Mouse (Mus musculus) thymus, postnatal 4 days (tissue): ENCODE data around the gene Gpx2.
"Not testable (repeated sequence)": the region's sequence is repeated elsewhere in the genome, so short reads cannot be mapped to it uniquely, and the experiment has no call there.

Experiments
- DNase-seq: peaks from one replicate; pipeline ENCODE4 v3.0.0; 2021

Gene Gpx2

DNA sequence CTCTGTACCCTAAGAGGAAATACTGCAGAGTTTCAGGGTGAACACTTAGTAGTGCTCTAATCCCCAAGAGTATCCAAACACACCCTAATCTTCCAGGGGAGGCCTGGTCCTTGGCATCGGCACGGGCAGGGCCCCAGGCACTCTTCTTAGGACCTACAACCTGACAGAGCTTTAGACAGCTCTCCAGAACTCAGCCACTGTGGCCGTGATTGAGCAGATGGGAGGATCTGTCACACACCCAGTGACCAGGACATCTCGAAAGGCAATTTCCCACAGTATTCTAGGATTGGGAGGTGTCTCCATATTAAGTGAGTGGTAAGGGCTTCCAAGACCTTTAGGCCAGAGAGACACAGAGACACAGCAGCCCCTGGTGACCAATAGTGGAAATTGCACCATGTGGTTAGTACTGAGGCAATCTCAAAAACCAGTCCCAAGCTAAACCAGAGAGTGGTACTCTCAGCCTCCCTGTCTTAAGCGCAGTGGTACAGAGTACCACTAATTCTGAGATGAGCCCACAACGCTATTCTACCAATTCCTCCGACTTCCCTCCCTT is 8.4 kb upstream of the Gpx2 start:
- DNase-seq = peak; percentile 66

DNA sequence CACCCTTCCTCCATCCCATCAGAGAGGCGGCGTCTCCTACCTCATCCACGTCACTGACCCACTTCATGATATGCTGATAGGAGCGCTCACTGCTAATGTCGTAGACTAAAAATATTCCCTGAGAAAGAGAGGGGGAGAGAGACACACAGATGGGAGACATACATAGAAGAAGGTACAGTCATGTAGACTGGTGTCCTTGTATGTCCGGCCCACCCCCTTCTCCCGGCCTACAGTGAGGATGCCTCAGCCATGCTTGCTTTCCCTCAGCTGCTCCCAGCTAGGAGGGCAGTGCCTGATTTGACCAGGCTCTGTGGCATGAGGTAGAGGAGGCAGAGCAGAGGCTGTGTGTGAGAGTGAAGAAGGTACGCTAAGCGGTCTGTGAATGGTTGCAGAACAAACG is 7.7 kb upstream of the Gpx2 start:
- no peak for DNase-seq

DNA sequence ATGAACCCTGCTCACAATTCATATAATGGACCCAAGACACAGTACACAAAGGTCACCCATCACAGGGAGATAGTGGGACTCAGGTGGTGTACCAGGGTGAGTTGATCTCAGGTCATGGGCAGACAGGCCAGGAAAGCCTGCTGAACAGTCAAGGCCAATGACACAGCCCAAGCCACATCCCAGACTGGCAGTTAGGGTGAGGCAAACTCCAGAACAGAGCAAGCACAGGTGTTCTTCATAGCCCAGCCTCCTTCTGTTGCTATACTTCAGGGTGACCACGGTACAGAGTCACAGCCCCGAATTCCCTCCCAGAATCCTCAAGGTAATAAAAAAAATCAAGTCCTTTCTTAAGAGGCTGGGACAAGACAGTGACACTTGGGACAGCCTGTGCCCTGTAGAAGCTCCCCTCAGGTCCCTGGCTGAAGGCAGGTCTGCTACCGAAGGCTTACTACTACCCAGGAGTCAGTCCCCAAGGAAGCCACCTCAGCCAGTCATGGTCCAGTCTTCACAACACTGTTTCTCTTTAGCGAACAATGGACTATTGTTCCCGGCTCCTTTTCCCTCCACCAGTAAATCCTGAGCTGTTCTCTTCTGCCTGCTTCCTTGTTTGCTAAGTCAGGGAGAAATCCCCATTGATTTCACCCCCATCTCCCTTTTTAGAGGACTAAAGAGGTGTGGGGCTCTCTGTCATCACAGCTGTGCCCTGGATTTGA is 2.8 kb upstream of the Gpx2 start:
- DNase-seq = no peak

DNA sequence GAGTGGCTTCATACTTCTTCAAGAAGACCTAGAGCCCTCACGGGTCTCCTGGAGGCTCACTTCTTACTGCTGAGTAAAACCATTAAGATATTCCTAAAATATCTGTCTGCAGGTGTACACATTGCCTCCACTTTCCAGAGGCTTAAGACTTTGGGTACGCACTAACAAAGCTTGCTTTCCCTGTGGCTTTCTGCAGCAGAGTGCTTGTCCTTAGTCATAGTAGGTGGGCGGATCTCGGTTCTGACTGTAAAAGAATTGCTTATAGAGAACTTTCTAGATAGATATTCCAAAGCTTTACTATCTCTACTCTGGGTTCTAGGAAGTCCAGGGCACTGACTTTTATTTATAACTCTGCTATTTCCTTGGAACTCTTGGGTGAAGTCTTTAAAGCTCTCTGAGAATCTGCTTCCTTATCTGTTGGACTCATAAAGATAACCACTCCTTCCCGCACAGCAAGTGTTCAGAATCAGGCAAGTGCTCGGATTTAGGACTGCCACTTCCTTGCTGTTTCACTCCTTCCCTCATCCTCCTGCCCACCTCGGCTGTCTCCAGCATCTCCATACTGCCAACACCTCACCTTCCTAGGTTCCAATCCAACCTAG is 1.7 kb upstream of the Gpx2 start:
- no peak for DNase-seq

DNA sequence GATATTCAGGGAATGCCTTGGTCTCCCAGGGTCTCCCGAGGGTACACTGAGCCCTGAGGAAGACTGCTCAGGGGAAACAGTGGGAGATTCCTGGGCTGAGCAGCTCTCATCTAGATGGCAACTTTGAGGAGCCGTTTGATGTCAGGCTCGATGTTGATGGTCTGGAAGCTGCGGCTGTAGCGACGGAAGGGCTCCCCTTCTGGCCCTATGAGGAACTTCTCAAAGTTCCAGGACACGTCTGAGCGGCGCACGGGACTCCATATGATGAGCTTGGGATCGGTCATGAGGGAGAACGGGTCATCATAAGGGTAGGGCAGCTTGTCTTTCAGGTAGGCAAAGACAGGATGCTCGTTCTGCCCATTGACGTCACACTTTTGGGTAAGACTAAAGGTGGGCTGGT is 2.8 kb downstream of the Gpx2 start:
- DNase-seq = not testable (repeated sequence)

DNA sequence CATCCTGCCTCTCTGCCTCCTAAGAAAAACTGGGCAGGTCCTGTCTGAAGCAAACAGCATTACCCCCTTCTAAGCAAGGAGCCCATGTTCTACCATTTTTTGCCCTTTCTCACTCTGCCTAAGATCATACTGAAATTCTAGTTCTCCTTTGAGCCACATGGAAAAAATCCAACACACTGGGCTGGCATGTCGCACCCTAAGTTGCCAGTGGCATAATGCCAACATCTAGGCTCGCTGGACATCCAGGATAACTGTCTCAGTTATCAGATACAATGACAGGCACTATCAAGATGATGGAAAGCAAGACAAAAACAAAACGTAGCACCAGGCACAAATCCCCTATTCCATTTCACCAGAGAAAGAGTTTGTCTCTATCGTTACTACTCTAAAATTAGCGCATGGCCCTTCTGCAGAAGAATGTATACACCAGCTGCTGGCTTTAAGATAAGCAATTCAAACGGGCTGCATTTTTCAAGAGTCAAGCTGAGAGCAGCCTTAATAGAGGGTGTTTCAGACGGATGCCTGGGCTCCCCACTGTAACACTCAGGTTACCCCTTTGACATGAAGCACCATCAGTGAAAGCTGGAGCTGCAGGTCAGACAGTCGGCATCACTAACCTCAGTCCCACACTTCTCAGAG is 4.8 kb downstream of the Gpx2 start:
- DNase-seq = no peak

DNA sequence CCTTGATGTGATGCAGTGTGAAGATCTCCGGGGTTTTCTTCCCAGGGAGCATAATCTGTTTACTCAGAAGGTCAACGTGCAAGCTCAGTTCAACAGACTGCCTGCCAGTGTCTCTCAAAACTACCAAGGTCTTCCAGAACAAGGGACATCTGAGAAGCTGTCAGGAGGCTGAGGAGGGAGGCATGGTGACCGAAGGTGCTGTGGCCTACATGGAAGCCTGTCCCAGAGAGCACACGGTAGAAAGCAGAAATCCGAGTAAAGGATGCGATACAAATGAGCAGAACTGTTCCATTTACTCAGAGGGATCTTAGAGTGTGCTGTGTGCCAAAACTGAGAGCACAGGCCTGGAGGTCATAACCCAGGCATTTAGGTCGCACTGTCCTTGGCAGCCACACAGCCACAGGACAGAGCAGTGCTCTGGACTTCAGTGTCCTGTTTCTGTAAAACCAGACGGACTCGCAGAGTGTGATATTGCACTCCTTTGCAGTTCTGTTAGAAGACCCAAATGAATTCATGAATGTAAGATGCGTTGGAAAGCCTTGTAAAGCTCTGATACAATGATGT is 11.2 kb downstream of the Gpx2 start:
- no peak for DNase-seq

DNA sequence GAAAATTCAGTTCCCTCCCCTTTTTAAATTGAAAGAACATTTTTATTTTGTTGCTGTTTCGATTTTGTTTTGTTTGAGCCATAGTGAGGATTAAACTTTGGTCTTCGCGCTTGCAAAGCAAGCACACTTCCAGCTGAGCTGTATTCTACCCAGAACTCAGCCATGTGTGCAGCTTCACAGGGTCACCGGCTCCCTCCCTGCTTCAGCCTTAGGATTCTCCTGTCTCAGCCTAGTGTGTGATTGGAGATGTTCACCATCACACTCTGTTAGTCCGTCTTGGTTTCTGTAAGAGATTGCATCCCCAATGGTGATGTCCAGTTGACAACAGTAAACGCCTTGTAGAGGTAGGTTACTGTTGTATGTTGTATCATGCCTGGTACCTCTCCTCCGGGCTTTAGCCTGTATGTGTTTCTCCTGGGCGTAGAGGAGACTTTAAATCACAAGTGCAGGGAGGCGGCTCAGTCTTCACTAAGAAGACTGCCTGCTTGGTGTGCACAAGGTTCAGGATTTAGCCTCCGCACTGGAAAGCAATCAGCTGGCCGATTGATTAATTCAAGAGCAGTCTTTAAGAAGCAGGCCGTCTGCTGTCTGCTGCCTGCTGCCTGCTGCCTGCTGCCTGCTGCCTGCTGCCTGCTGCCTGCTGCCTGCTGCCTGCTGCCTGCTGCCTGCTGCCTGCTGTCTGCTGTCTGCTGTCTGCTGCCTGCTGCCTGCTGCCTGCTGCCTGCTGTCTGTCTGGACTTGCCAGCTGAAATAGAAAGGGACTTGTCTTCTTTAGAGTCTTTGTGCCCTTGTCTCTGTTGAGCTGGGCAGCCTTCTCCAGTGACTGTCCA is 14.5 kb downstream of the Gpx2 start:
- DNase-seq = no peak

DNA sequence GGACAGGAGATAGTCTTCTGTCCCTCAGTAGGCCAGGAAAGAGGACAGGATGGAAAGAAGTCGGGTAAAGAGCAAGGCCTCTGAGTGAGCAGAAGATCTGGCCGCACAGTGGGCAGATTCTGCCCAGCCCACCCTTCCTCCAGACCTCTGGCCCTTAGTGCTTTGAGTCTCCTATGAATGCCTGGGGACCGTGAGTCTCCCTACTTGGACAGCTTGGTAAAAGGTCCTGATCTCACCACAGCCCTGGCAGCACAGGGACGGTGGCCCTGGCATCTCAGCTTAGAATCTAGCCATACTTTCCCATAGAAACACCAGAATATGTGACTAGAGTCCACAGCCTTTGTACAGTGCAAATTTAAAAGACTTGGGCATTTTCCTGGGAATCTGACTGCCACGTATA is 15.4 kb downstream of the Gpx2 start:
- peak; percentile 3 for DNase-seq

DNA sequence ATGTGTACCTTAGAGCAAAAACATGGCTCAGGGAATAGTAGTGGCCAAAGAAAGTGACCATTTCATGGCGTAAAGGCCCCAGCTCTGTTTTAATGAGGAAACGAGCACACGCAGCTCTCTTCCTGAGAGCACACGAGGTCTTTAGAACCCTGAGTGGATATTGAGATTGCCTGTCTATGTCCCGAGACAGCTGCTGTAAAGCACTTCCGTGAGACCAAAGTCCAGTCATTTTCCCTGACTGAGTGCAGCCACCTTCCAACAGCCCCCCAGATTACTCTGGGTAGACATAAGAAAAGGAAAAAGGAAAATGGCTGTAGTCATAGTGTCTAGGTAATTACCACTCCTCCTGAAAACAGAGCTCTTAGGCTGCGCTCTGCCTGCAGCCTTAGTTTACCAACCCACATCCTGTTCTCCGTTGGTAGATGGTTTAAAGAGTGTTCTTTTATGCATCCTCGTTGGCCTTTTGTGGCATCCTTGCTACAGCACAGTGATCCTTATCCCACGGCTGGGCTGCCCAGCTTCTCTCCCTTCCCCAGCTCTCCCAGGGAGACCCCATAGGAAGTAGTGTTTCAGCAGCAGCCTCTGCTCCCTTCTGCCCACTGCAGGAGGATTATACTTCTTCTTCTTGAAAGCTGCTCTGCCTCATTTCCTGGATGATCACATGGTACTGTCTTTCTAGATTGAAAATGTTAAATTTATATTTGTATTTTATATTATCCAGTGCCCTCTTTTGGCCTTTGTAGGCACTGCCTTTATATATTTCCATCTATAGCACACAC is 16.9 kb downstream of the Gpx2 start:
- DNase-seq = peak; percentile 34

DNA sequence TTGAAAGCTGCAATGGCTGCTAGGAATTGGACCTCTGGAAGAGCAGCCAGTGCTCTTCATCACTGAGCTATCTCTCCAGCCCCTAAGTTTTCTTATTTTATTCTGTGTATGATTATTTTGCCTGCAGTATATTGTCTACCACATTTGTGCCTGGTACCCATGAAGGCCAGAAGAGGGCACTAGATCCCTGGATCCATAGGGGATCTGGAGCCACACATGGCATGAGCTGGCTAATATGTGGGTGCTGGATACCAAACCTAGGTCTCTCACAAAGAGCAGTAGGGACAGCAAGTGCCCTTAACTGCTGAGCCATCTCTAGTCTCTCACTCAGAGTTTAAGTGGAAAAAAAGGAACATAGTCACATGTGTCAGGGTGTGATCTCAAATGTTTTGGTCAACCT is 17.5 kb downstream of the Gpx2 start:
- DNase-seq = peak; percentile 3

DNA sequence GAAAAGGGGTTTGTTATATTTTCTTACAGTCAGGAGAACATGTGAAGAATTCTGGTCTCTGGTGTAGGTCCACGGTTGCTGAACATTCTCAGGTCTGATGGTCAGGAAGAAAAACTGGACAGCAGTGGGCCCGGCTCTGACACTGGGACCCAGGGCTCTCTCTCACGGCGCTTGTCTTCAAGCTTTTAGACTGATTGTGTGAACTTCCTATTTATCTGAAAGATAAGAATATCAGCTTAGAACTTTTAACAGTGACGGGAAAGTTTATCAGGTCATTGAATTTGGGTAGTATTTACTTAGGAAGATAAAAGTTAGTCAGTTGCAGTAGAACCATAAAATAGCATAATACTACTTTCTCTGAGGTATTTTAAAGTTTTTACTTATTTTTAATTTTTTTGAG is 18.5 kb downstream of the Gpx2 start:
- peak; percentile 3 for DNase-seq

DNA sequence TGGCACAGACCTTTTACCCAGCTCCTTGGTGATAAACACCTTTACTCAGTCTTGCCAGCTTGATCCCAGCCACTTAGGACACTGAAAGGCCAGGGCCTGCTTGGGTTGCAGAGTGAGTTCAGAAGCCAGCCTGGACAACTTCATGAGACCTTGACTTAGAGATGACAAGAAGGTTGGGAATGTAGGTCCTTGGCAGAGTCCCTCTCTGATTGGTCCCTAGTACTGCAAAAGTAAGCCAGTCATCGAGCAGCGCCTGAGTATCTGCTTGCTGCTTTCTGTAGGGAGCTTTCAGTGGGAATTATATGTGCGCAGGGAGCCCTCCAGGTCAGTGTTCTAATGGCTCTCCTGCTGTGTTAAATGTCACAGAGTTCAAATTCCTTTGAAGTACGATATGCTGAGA is 20.2 kb downstream of the Gpx2 start:
- DNase-seq = no peak

DNA sequence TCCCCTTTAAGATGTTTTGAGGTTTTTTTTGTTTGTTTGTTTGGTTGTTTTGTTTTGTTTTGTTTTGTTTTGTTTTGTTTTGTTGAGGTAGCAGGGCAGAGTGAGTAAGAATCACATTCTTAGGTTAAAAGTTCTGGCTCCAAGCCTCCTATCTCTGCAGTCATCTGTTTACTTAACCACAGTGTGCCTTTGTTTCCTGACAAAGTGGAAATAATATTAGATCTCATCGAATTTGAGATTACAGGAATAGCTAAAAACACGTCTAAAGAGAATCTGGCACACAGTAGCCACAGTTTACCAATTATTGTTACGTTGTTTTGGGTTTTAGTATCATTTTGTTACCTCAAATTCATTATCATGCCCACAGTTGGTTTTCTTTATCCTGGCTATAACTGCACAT is 20.7 kb downstream of the Gpx2 start:
- no peak for DNase-seq

DNA sequence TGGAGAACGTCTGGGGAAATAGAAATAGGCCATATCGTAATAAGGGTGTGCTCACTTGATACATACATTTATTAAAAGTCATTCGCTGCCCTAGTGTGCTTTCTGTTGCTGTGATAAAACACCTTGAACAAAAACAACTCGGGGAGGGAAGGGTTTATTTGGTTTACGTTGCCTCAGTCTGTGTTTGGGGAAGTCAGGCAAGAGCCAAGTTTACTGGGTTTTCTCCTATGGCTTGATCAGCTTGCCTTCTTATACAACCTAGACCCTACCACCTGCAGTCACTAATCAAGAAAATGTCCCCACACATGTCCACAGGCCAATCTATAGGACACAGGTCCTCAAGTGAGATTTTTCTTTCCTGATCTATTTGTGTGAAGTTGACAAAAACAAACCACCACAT is 23.8 kb downstream of the Gpx2 start:
- no peak for DNase-seq

DNA sequence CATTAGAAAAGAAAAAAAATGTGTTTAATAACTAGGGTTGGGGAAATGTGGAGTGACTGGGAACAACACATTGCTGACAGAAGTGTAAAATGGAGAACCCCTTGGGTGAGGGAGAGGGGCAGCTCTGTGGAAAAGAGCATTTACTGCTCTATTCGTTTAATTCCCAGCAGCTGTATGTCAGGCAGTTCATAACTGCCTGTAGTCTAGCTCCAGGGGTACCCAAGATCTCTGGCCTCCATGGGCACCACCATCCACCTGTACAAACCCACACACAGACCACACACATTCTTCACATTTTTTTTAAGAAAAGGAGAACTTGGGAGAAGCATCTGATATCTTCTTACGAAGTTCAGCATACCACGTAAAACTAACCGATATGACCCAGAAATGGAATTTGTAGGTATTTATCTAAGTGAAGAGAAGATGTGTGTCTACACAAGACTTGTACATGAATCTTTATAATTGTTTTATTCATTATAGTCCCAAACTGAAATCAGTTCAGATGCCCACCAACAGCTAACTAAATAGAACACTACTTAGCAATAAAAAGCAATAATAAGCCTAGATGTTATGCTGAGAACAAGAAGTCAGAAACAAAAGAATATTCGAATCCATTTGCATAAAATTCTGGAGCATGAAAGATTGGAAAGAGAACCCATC is 24.4 kb downstream of the Gpx2 start:
- DNase-seq = no peak

DNA sequence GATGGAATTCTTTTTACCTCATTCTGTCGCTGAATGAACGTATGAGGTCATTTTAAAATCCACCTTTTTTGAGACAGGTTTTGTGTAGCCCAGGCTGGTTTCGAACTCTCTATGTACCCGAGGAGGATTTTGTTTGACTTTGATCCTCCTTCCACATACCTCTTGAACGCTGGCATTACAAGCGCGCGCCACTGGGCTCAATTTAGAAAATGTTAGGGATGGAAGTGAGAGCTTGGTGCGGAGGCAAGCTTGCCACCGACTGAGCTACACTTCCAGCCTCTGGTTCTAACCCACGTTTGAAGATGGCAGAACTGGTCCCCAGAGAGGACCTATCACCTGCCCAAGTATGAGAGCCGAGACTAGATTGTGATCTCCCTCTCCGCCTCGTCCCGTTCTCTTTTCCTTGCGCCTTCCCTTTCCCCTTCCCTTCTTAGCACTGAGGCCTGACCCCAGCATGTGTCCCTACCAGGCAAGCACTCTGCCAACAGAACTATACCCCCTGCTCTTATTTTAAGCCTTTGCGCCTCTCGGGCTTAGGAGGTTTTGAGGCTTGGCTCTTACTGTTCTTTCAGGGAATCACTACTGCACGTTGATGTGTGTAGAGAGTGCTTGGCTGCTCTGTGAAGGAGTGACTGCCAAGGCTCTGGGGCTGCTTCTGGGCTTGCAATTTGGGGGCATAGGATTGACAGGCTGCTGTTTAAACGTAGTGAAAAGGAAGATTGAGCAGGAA is 29.3 kb downstream of the Gpx2 start:
- no peak for DNase-seq

DNA sequence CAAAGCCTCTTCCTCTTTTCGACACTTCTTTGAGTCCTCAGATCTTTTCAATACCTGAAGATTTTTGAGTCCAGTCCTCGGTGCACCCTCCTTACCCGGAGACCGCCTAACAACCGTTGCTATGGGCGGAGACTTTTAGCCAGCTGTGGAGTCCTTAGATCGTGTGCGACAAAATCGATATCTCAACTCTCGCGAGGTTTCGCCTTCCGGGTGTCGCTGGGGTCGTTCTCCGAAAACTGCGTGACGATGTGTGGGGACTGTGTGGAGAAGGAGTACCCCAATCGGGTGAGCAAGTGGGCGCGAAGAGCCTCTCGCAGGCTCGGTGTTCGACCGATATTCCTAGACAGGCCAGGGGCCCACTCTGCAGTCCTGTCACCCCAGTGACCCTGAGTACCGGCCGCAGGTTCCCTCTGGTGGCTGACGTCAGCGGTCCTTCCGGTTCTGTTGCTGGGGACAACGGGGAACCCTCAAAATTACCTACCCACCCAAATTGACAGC is 30.0 kb downstream of the Gpx2 start, which contains the start of the genes Churc1 and Fntb:
Gene Churc1, plus strand, starts transcription at position 185 of the 498 bp plus-strand sequence.
Gene Fntb, plus strand, starts transcription at position 236 of the 498 bp plus-strand sequence.
- DNase-seq = peak; percentile 97

DNA sequence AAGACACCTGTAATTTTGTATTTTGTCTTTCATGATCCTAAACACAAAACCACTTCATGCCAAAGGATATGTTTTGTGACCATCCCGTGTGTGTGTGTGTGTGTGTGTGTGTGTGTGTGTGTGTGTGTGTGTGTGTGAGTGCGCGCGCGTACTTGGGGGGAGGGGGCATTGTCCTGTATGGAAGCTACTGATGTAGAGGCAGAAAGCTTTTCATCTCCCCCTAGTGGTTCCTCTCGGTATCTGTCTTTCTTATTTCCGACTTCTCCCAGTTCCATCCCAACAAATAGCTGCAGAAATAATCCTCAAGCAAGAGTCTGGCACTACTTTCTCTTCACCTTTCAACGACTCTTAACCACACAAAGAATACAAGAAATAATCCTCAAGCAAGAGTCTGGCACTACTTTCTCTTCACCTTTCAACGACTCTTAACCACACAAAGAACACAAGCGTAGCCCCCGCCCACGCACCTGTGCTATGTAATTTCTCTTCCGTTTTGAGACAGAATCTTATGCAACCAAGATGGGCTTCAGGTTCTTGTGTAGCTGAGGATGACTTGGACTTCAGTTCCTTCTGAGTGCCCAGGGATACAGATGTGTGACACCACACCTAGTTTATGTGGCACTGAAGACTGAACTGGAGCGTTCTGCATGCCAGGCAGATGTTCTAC is 42.6 kb downstream of the Gpx2 start:
- DNase-seq = peak; percentile 78
